Mouse (Mus musculus) cerebellum, adult 2 months (tissue): ENCODE results near the gene Ascl1.

Experiments used
- CTCF ChIP-seq: fragments of 200-500 bp; IDR thresholded peaks from 2 replicates; pipeline ENCODE4 v1.5.1; 2011; ENCODE audit warnings: low read depth, mild to moderate bottlenecking, control low read depth, low read length, moderate library complexity, borderline replicate concordance; ENCODE audit not compliant: insufficient read depth
- POLR2A ChIP-seq: fragments of 200-500 bp; IDR thresholded peaks from 2 replicates; pipeline ENCODE4 v1.6.1; 2011; ENCODE audit warnings: low read length, control low read depth, borderline replicate concordance; ENCODE audit not compliant: insufficient read depth

DNA sequence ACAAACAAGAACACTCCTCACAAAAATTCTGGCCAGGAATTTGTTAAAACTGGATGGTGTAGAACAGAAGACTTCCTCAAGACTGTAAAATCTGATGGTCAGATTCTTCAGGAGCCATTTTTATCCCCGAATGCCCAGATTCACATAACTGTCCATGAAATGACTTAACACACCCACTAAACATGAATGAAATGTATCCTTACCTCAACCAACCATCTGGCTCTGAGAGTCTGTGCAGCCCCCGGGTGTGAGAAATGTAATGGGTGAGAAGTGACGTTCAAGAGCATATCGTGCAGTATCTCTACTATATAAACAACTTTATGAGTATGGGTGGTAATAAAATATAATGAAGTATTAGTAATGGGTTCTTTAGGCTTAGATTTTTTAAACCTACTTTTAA lies 15.1 kb upstream of the Ascl1 start:
- TF ChIP-seq POLR2A (no peak), CTCF (no peak)
